Mouse (Mus musculus) kidney, embryonic 15.5 days (tissue): ENCODE data around the gene Tmem262. TPM values are rescaled to one million over a fixed set of nuclear protein-coding genes. Genes with fewer than 3 reads are reported as not detected.
"Not testable (repeated sequence)": the region's sequence is repeated elsewhere in the genome, so short reads cannot be mapped to it uniquely, and the experiment has no call there.

Experiments
- ATAC-seq: fragments of 200-750 bp; cut with Nextera tagmentation; replicated peaks from 2 replicates; pipeline ENCODE4 v1.8.0; 2017; ENCODE audit warnings: moderate TSS enrichment; ENCODE audit not compliant: low FRiP score
- H3K27ac ChIP-seq: fragments of 300-500 bp; sonication (generic); 2 replicates; pipeline ENCODE4 v1.5.1; 2015; ENCODE audit warnings: mild to moderate bottlenecking, inconsistent platforms
- H3K27me3 ChIP-seq: fragments of 300-500 bp; sonication (generic); 2 replicates; pipeline ENCODE4 v1.6.1; 2015; ENCODE audit warnings: inconsistent platforms
- H3K36me3 ChIP-seq: fragments of 300-500 bp; sonication (generic); 2 replicates; pipeline ENCODE4 v1.6.1; 2015; ENCODE audit warnings: inconsistent platforms
- H3K4me1 ChIP-seq: fragments of 300-500 bp; sonication (generic); 2 replicates; pipeline ENCODE4 v1.6.1; 2015; ENCODE audit warnings: inconsistent platforms
- H3K4me2 ChIP-seq: fragments of 300-500 bp; sonication (generic); 2 replicates; pipeline ENCODE4 v1.6.1; 2015; ENCODE audit warnings: moderate library complexity, mild to moderate bottlenecking, inconsistent platforms
- H3K4me3 ChIP-seq: fragments of 300-500 bp; sonication (generic); replicated peaks from 2 replicates; pipeline ENCODE4 v1.5.1; 2015; ENCODE audit warnings: mild to moderate bottlenecking, inconsistent platforms
- H3K9ac ChIP-seq: fragments of 300-500 bp; sonication (generic); 2 replicates; pipeline ENCODE4 v1.6.1; 2015; ENCODE audit warnings: mild to moderate bottlenecking, inconsistent platforms
- H3K9me3 ChIP-seq: fragments of 300-500 bp; sonication (generic); replicated peaks from 2 replicates; pipeline ENCODE4 v1.6.1; 2016; ENCODE audit warnings: inconsistent platforms
- WGBS: fragments of 180-500 bp; shearing (Covaris S2); methylation state at CpG from one replicate; pipeline ENCODE4 v1.1.7; 2015; ENCODE audit warnings: mixed read lengths; 5-methylcytosine and 5-hydroxymethylcytosine counted together
- polyA plus RNA-seq: library from polyadenylated mRNA; unstranded; fragments of >200 nt; fragmentation: Nextera tagmentation; extraction: Ambion mirVana; gene quantifications from 2 replicates; pipeline ENCODE4 v1.2.1, GENCODE M21; 2015

Tmem262 gene
- not detected in 2 replicates for polyA plus RNA-seq

- Histone ChIP-seq H3K36me3 (peaks cover 47% of the 10 kb centered on the region), H3K4me2 (no peak within 1 kb of the TSS), H3K27ac (no peak within 1 kb of the TSS), H3K4me1 (peaks cover 39% of the 10 kb centered on the region), H3K9ac (no peak within 1 kb of the TSS), H3K4me3 (no peak within 1 kb of the TSS), H3K9me3 (no peaks in the 10 kb centered on the region), H3K27me3 (no peaks in the 10 kb centered on the region)
- WGBS = 92% methylated on average over 12 of the region's 12 CpGs
- ATAC-seq = no peak
Observed at GRCm38 (mm10) chr19:6079983-6080480, at the start of gene Tmem262. Gene Tmem262, plus strand, starts transcription at chr19:6080033.

- no peaks in the 10 kb centered on the region for H3K9me3 ChIP-seq
- H3K27me3 ChIP-seq = no peaks in the 10 kb centered on the region
- H3K4me3 ChIP-seq = no peak overlapping the region
- WGBS = 75% methylated on average over 14 of the region's 14 CpGs
- no peak for ATAC-seq
- no peak overlapping the region for H3K9ac ChIP-seq
- H3K4me2 ChIP-seq = no peak overlapping the region
- H3K4me1 ChIP-seq = no peaks in the 10 kb centered on the region
- no peaks in the 10 kb centered on the region for H3K36me3 ChIP-seq
- no peak overlapping the region for H3K27ac ChIP-seq
Observed at GRCm38 (mm10) chr19:6030520-6031280, 49.1 kb upstream of the Tmem262 start.

- 70% methylated on average over 9 of the region's 9 CpGs for WGBS
- H3K4me2 ChIP-seq = no peak overlapping the region
- H3K9ac ChIP-seq = no peak overlapping the region
- H3K9me3 ChIP-seq = no peaks in the 10 kb centered on the region
- H3K36me3 ChIP-seq = no peaks in the 10 kb centered on the region
- H3K27me3 ChIP-seq = no peaks in the 10 kb centered on the region
- H3K4me1 ChIP-seq = no peaks in the 10 kb centered on the region
- no peak overlapping the region for H3K4me3 ChIP-seq
- H3K27ac ChIP-seq = no peak overlapping the region
- no peak for ATAC-seq
Observed at GRCm38 (mm10) chr19:6035966-6036585, 43.8 kb upstream of the Tmem262 start.

DNA sequence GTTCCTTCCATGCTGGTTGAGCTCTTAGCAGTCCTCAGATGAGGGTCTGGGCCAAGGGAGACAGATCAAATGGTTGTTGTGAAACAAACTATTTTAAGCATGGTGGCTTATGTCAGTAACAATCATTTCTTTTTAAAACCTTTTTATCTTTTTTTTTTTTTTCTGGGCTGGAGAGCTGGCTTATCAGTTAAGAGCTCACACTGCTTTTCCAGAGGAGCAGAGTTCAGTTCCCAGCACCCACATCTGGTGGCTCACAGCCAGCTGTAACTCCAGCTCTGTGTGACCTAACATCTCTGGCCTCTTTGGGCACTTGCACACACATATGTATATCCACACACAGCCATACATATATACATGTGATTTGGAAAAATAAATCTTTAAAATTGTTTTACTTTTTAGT is 42.1 kb upstream of the Tmem262 start:
- ATAC-seq = no peak
- Histone ChIP-seq H3K4me1 (peaks cover 11% of the 10 kb centered on the region), H3K9ac (no peak overlapping the region), H3K4me3 (no peak overlapping the region), H3K4me2 (no peak overlapping the region), H3K9me3 (no peaks in the 10 kb centered on the region), H3K27me3 (no peaks in the 10 kb centered on the region), H3K36me3 (no peaks in the 10 kb centered on the region), H3K27ac (no peak overlapping the region)

DNA sequence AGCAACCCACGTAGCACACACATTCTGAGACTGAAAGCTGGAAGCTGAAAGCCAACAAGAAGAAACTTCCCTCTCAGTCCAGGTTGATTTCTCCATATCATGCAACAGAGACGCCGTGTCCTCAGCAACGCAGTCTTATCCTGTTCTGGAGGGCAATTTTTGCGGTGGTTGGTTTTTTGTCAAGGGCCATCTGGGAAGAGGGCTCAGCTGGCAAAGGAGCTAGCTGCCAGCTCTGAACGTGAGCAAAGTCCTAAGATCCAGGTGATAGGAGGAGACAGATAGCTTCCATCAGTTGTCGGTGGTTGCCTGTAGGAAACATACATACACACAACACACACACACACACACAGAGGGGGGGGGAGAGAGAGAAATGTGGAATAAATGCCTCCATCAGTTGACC is 41.5 kb upstream of the Tmem262 start:
- Histone ChIP-seq H3K9me3 (no peaks in the 10 kb centered on the region), H3K4me1 (peaks cover 11% of the 10 kb centered on the region), H3K4me2 (no peak overlapping the region), H3K27me3 (no peaks in the 10 kb centered on the region), H3K9ac (no peak overlapping the region), H3K4me3 (no peak overlapping the region), H3K36me3 (no peaks in the 10 kb centered on the region), H3K27ac (no peak overlapping the region)
- no peak for ATAC-seq
- 82% methylated on average over 7 of the region's 7 CpGs for WGBS

DNA sequence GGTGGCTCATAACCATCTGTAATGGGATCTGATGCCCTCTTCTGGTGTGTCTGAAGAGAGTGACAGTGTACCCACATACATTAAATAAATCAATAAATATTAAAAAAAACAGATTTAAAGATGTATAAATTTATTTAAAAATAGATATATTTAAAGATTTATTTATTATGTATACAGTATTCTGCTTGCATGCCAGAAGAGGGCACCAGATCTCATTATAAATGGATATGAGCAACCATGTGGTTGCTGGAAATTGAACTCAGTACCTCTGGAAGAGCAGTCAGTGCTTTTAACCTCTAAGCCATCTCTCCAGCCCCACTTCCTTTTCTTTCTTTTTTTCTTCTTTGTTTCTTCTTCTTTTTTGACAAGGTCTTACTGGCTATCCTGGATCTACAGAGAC is 39.8 kb upstream of the Tmem262 start:
- no peaks in the 10 kb centered on the region for H3K36me3 ChIP-seq
- H3K27me3 ChIP-seq = no peaks in the 10 kb centered on the region
- no peak overlapping the region for H3K4me2 ChIP-seq
- ATAC-seq = no peak
- no peaks in the 10 kb centered on the region for H3K9me3 ChIP-seq
- H3K4me1 ChIP-seq = peaks cover 12% of the 10 kb centered on the region
- no peak overlapping the region for H3K27ac ChIP-seq
- no peak overlapping the region for H3K4me3 ChIP-seq
- no peak overlapping the region for H3K9ac ChIP-seq

DNA sequence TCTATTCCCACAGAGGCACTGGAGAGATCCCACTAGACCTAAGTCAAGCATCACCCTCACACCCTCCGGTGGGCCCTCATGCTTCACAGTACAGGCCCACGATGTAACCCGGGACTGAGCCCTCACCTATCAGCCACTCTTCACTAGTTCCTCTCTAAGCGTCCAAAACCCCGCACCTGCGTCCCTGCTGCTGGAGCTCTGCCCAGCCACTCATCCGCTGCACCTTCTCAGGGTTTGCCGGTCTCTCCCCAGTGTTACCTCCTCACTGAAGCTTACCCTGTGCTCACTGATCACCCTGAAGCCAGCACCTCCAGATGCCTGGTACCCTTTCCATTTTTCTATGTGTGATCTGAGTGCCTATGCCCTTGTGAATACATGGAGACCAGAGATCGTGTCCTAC is 37.5 kb upstream of the Tmem262 start:
- WGBS = 83% methylated on average over 9 of the region's 9 CpGs
- H3K9ac ChIP-seq = 0 out of 2 replicates have a peak overlapping the region, but pooled peaks have one; percentile 10
- H3K27me3 ChIP-seq = no peaks in the 10 kb centered on the region
- ATAC-seq = no peak
- H3K36me3 ChIP-seq = no peaks in the 10 kb centered on the region
- H3K27ac ChIP-seq = peak overlapping the region; percentile 56; the same call in 1 of the 2 replicates
- no peak overlapping the region for H3K4me3 ChIP-seq
- peaks cover 22% of the 10 kb centered on the region for H3K4me1 ChIP-seq
- H3K9me3 ChIP-seq = no peaks in the 10 kb centered on the region
- H3K4me2 ChIP-seq = no peak overlapping the region

- ATAC-seq, H3K27ac ChIP-seq, H3K4me2 ChIP-seq, H3K9ac ChIP-seq, H3K4me3 ChIP-seq, H3K9me3 ChIP-seq, H3K27me3 ChIP-seq: not testable (repeated sequence)
- peaks cover 38% of the 10 kb centered on the region for H3K4me1 ChIP-seq
- WGBS = 63% methylated on average over 4 of the region's 4 CpGs
- H3K36me3 ChIP-seq = peaks cover 11% of the 10 kb centered on the region
Observed at GRCm38 (mm10) chr19:6044102-6044501, 35.7 kb upstream of the Tmem262 start.

DNA sequence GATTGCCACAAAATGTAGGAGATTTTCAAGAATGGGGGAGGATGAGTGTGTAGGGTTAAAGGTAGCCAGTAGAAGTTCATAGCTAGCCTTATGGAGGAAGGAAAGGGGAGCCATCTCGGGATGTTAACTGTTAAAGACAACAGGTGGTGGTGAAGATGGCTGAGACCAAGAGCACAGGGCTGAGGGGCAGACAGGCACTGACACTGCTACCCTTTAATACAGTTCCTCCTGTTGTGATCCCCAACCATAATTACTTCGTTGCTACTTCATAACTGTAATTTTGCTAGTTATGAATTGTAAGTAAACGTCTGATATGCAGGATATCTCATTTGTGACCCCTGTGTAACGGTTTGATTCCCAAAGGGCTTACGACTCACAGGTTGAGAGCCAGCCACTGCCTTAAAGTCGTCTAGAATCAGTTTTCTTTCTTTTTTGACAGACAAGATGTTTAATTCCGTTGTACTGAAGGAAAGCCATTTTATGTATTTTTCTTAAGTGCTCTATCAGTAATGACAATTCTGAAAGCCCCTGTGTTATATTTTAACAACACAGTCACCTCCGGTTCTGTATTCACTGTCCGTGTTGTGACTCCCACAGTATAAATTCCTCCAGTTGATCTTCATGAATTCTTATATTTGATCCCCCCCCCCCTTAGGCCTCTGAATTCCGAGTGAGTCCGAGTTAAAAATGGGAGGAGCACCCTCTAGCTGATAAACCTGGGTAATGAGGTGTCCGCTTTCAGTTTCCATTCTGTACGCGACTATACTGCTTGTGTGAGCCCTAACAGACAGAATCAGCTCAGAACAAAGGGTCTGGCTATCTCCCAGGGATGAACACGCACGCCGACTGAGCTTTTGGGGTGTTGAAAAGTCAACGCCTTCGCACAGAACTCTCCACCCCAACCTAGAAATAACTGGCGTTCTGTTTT is 34.2 kb upstream of the Tmem262 start:
- Histone ChIP-seq H3K27ac (peak overlapping the region; percentile 99), H3K4me1 (peaks cover 38% of the 10 kb centered on the region), H3K4me3 (peak overlapping the region; percentile 99), H3K9ac (peak overlapping the region; percentile 88), H3K27me3 (no peaks in the 10 kb centered on the region), H3K36me3 (peaks cover 26% of the 10 kb centered on the region), H3K9me3 (no peaks in the 10 kb centered on the region), H3K4me2 (peak overlapping the region; percentile 86)
- no peak for ATAC-seq
- 17% methylated on average over 20 of the region's 20 CpGs for WGBS

DNA sequence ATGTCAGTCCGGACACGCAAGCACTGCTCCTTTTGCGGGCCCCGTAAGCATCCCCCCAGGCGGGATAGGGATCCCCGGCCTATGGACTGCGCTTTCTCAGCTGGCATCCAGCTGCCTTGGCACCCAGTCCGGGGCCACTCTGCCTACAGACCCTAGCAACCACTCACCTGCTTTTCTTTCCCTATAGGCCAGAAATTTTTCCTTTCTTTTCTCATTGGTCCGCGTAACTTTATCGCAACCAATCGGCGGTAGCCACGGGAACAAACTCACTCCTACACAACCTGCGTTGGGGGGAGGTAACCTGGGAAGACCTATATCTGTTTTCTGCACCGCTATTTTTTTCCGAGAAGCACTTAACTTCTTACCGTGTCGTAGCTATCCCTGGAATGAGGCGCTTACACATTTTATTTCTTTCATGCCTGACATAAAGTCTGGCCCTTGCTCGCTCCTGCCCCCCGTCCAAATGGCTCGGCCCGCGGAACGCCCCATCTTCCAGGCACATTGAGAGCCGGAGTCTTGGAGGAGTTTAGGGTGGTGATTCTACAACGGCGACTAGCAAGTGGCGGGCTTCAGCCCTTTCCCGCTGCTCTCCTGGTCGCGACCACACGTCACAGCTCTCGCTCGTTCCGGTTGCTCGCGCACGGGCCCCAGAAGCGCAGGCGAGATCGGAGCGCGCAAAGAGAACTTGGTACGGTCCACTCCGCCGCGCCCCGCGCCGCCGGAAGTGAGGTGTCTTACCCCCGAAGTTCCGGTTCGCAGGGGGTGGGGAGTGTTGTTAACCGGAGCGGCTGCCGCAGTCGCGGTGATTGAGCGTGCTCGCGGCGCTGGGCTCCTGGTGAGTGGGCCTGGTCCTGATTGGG is 33.3 kb upstream of the Tmem262 start, which contains the start of gene Syvn1:
Gene Syvn1, plus strand, starts transcription at position 283 of the 860 bp plus-strand sequence.
- Histone ChIP-seq H3K4me3 (peak within 1 kb of the TSS; percentile 99), H3K27me3 (no peaks in the 10 kb centered on the region), H3K4me1 (peaks cover 36% of the 10 kb centered on the region), H3K27ac (peak within 1 kb of the TSS; percentile 99), H3K9me3 (no peaks in the 10 kb centered on the region), H3K4me2 (peak within 1 kb of the TSS; percentile 86), H3K36me3 (peaks cover 35% of the 10 kb centered on the region), H3K9ac (peak within 1 kb of the TSS; percentile 88)
- under 1% methylated on average over 65 of the region's 65 CpGs for WGBS
- ATAC-seq = peak; percentile 91
